Mouse (Mus musculus) bone marrow macrophage, adult 2 months (primary cell): ENCODE measurements around the gene Fhl1.

ENCODE experiments used
- CTCF ChIP-seq: IDR thresholded peaks from 2 replicates; pipeline ENCODE4 v1.5.1; 2012; ENCODE audit warnings: low read depth, mild to moderate bottlenecking, low read length, moderate library complexity
- POLR2A ChIP-seq: IDR thresholded peaks from 2 replicates; pipeline ENCODE4 v1.6.1; 2012; ENCODE audit warnings: mild to moderate bottlenecking, low read depth, low read length, borderline replicate concordance

DNA sequence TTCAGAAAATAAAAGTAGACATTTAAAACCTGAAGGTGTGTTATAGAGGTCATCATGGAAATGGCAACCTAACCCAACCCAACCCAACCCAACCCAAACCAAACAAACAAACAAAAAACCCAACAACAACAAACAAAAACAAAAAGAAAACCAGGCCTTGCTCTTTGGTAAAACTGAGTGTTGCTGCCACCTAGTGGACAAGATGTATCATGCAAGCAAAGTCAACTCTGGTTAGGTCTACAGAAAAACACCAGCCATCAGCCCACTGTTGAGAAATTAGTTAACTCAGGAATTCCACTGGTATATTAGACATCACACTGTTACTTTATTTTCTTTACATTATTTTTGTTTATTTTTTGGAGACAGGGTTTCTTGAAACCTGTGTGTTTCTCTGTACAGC, 107.8 kb downstream of the Fhl1 start:
- TF ChIP-seq CTCF (no peak), POLR2A (no peak)
